Mouse (Mus musculus): ENCODE results near the gene Ifna9. TPM values are rescaled to one million over a fixed set of nuclear protein-coding genes. Genes with fewer than 3 reads are reported as not detected.
A peak's percentile ranks its signal among the peaks of the same experiment; 100 is the strongest.

Gene Ifna9
- total and polyA plus RNA-seq, 3 experiments, result not detected

DNA sequence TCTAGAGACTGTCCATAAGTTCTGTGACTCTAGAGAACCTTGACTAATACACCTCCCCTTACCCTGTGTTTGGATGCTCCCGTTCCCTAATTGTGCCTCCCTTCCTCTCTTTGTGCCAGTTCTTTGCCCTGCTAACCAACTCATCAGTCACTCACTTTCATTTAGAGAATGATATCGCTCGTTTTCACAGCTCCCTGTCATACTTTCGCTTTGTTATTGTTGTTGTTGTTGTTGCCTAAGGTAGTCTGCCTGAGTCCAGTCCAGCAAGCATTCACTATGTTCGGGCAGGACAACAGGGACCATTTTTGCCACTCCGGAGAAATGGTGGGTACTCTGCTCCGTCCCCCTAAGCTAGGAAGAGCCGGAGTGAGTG, 48.5 kb upstream of the Ifna9 start:
- peak overlapping the region; percentile 57 for H3K9ac ChIP-seq (ENCODE audit: insufficient read depth, low read depth)
- H3K27me3 ChIP-seq (replicated peaks), result peaks cover 12% of the 10 kb centered on the region
- H3K36me3 ChIP-seq (replicated peaks in 1 of 2; ENCODE audit: control insufficient read depth in 1 of 2, insufficient read depth in 1 of 2, low read length in 1 of 2), result no peaks in the 10 kb centered on the region
- H3K79me2 ChIP-seq (replicated peaks; ENCODE audit: control insufficient read depth, extremely low read depth, insufficient read depth, poor library complexity, severe bottlenecking), result no peaks in the 10 kb centered on the region
- TF ChIP-seq CHD2 (IDR thresholded peaks at IDR 0.05; ENCODE audit: low read length) (no peak), BHLHE40 (IDR thresholded peaks at IDR 0.05; ENCODE audit: low read depth, low read length) (no peak), MXI1 (IDR thresholded peaks at IDR 0.05; ENCODE audit: low read depth, low read length) (0 out of 2 replicates have a peak, but pooled peaks have one; percentile 41)
- dilution Hi-C loops (cut with MboI; ENCODE audit: extremely low pct_ligation_motif_present, extremely low pct_unique_long_range_greater_than_20kb, low sequenced_read_pairs), result no loop called here
- no peaks in the 10 kb centered on the region for H3K4me1 ChIP-seq (ENCODE audit: control insufficient read depth in 1 of 2, insufficient read depth in 2 of 2)
- in situ Hi-C loops (cut with MboI; ENCODE audit: low pct_ligation_motif_present, low pct_unique_long_range_greater_than_20kb, low sequenced_read_pairs), result no loop called here
- H3K9me3 ChIP-seq (replicated peaks; ENCODE audit: low read length), result peaks cover 4% of the 10 kb centered on the region
- DNase-seq (ENCODE audit: extremely low read depth), result no peak
- no peak overlapping the region for H3K27ac ChIP-seq (ENCODE audit: insufficient read depth, low read depth)
- H3K4me3 ChIP-seq (replicated peaks in 1 of 3; ENCODE audit: low read depth in 2 of 3, low read length in 2 of 3, poor library complexity in 1 of 3), result peak overlapping the region; percentile 54 to 85 (median 61)
- H3K4me2 ChIP-seq (ENCODE audit: insufficient read depth, low read depth, poor library complexity, severe bottlenecking), result peak overlapping the region; percentile 73

- Histone ChIP-seq H3K27ac (ENCODE audit: insufficient read depth, low read depth) (no peak within 1 kb of the TSS), H3K36me3 (replicated peaks in 1 of 2; ENCODE audit: control insufficient read depth in 1 of 2, insufficient read depth in 1 of 2, low read length in 1 of 2) (no peaks in the 10 kb centered on the region), H3K4me2 (ENCODE audit: insufficient read depth, low read depth, poor library complexity, severe bottlenecking) (no peak within 1 kb of the TSS), H3K4me1 (ENCODE audit: control insufficient read depth in 1 of 2, insufficient read depth in 2 of 2) (no peaks in the 10 kb centered on the region), H3K27me3 (replicated peaks) (peaks cover 21% of the 10 kb centered on the region), H3K4me3 (replicated peaks in 1 of 3; ENCODE audit: low read depth in 2 of 3, low read length in 2 of 3, poor library complexity in 1 of 3) (no peak within 1 kb of the TSS), H3K79me2 (replicated peaks; ENCODE audit: control insufficient read depth, extremely low read depth, insufficient read depth, poor library complexity, severe bottlenecking) (no peaks in the 10 kb centered on the region), H3K9me3 (replicated peaks; ENCODE audit: low read length) (no peaks in the 10 kb centered on the region), H3K9ac (ENCODE audit: insufficient read depth, low read depth) (no peak within 1 kb of the TSS)
- dilution Hi-C loops (cut with MboI; ENCODE audit: extremely low pct_ligation_motif_present, extremely low pct_unique_long_range_greater_than_20kb, low sequenced_read_pairs), result no loop called here
- DNase-seq (ENCODE audit: extremely low read depth), result no peak
- TF ChIP-seq SIN3A (IDR thresholded peaks at IDR 0.05; ENCODE audit: low read length) (no peak), CHD2 (IDR thresholded peaks at IDR 0.05; ENCODE audit: low read length) (no peak), ZC3H11A (IDR thresholded peaks at IDR 0.05; ENCODE audit: low read depth, low read length) (no peak), UBTF (IDR thresholded peaks at IDR 0.05; ENCODE audit: low read depth, low read length) (no peak), CHD1 (IDR thresholded peaks at IDR 0.05; ENCODE audit: low read depth, low read length) (no peak), KAT2A (IDR thresholded peaks at IDR 0.05; ENCODE audit: insufficient replicate concordance, low read length) (no peak), POLR2AphosphoS2 (IDR thresholded peaks at IDR 0.05; ENCODE audit: low read depth, low read length) (no peak), IRF4 (IDR thresholded peaks at IDR 0.05; ENCODE audit: low read depth, low read length) (no peak), POLR2A (IDR thresholded peaks at IDR 0.05; ENCODE audit: low read depth, low read length) (no peak)
- in situ Hi-C loops (cut with MboI; ENCODE audit: low pct_ligation_motif_present, low pct_unique_long_range_greater_than_20kb, low sequenced_read_pairs), result no loop called here
Measured at GRCm38 (mm10) chr4:88634311-88634710, 42.1 kb upstream of the Ifna9 start, which contains the start of gene C87499. TSS of gene C87499 (minus strand) at chr4:88634411.

DNA sequence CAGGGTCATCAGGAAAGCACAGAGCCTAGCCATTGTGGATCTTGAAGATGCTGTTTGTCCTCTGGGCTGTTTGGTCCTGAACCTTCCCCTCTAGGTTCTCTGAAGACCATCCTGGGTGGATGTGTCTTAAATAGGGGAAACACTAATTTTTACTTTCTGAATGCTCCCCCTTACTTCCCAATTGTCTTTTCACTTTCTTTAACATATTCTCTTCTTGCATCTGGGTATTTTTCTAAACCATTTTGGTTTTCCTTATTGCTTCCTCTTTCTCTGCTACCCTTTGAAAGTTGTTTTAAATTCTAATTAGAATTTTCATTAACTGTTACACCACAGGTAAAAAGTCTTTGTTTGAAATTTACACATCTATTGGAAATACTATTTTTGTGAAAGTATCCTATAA, 11.1 kb upstream of the Ifna9 start, which contains the start of gene Ifna12:
Gene Ifna12 (minus strand): TSS at position 101 of the 400 bp plus-strand sequence.
- no peaks in the 10 kb centered on the region for H3K79me2 ChIP-seq (replicated peaks; ENCODE audit: control insufficient read depth, extremely low read depth, insufficient read depth, poor library complexity, severe bottlenecking)
- H3K4me3 ChIP-seq (replicated peaks in 1 of 3; ENCODE audit: low read depth in 2 of 3, low read length in 2 of 3, poor library complexity in 1 of 3), result no peak within 1 kb of the TSS
- no peaks in the 10 kb centered on the region for H3K9me3 ChIP-seq (replicated peaks; ENCODE audit: low read length)
- TF ChIP-seq UBTF (IDR thresholded peaks at IDR 0.05; ENCODE audit: low read depth, low read length), result no peak
- TF ChIP-seq EP300 (IDR thresholded peaks at IDR 0.05; ENCODE audit: low read length), result no peak
- no peak for TF ChIP-seq JUND (conservative IDR thresholded peaks at IDR 0.05; ENCODE audit: low read depth, low read length)
- no peak for TF ChIP-seq TCF12 (IDR thresholded peaks at IDR 0.05; ENCODE audit: low read depth, low read length)
- TF ChIP-seq NRF1 (IDR thresholded peaks at IDR 0.05; ENCODE audit: low read depth, low read length), result no peak
- no peak for DNase-seq (ENCODE audit: extremely low read depth)
- no peak within 1 kb of the TSS for H3K4me2 ChIP-seq (ENCODE audit: insufficient read depth, low read depth, poor library complexity, severe bottlenecking)
- no peak within 1 kb of the TSS for H3K9ac ChIP-seq (ENCODE audit: insufficient read depth, low read depth)
- H3K36me3 ChIP-seq (replicated peaks in 1 of 2; ENCODE audit: control insufficient read depth in 1 of 2, insufficient read depth in 1 of 2, low read length in 1 of 2), result no peaks in the 10 kb centered on the region
- no peak within 1 kb of the TSS for H3K27ac ChIP-seq (ENCODE audit: insufficient read depth, low read depth)
- no peaks in the 10 kb centered on the region for H3K4me1 ChIP-seq (ENCODE audit: control insufficient read depth in 1 of 2, insufficient read depth in 2 of 2)
- dilution Hi-C loops (cut with MboI; ENCODE audit: extremely low pct_ligation_motif_present, extremely low pct_unique_long_range_greater_than_20kb, low sequenced_read_pairs), result no loop called here
- in situ Hi-C loops (cut with MboI; ENCODE audit: low pct_ligation_motif_present, low pct_unique_long_range_greater_than_20kb, low sequenced_read_pairs), result no loop called here
- H3K27me3 ChIP-seq (replicated peaks), result peaks cover 4% of the 10 kb centered on the region
